Mouse (Mus musculus) G1E (cell line): ENCODE data around the gene Rad9b.

ENCODE experiments used
- CTCF ChIP-seq: IDR thresholded peaks from 2 replicates; pipeline ENCODE4 v1.5.1; 2012; ENCODE audit warnings: low read depth, low read length, inconsistent platforms, mixed read lengths
- GATA1 ChIP-seq: IDR thresholded peaks from 2 replicates; pipeline ENCODE4 v1.6.1; 2012; ENCODE audit warnings: borderline replicate concordance, low read length, inconsistent platforms, mixed read lengths
- POLR2AphosphoS5 ChIP-seq: IDR thresholded peaks from 2 replicates; pipeline ENCODE4 v1.6.1; 2012; ENCODE audit warnings: low read depth, low read length, inconsistent platforms; ENCODE audit not compliant: insufficient replicate concordance
- TAL1 ChIP-seq: conservative IDR thresholded peaks from 2 replicates; pipeline ENCODE4 v1.6.1; 2012; ENCODE audit warnings: low read depth, low read length, inconsistent platforms, mixed read lengths

DNA sequence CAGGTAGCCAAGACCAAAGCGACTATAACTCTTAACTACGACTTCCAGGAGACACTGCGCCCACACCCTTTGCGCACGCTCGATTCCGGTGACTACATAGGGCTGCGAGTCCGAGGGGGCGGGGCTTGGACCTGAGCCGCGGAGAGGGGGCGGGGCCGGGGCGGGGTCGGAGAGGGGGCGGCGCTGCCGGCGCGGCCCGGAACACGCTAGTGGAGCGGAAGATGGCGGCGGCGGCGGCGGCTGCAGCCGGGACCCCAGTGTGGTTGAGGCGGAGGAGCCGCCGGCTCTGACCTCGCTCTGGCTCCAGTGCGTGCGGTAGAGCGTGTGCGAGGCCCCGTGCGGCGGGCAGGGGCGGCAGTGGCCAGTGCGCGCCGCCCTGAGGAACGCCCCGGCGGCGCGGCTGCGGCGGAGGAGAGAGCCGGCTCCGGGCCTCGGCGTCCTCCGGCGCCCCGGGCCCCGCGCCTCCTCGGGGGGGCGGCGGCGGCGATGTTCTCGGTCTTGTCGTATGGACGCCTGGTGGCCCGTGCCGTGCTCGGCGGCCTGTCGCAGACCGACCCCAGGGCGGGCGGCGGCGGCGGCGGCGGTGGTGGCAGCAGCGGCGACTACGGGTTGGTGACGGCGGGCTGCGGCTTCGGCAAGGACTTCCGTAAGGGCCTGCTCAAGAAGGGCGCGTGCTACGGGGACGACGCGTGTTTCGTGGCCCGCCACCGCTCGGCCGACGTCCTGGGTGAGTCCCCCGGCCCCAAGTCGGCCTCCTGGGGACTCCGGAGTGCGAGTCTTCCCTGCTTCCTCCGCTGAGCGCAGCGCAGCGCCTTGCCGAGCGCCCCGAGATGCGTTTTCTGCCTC, 69.6 kb downstream of the Rad9b start, which contains the start of gene Pptc7:
- no peak for TF ChIP-seq GATA1
- no peak for TF ChIP-seq CTCF
- no peak for TF ChIP-seq TAL1
- TF ChIP-seq POLR2AphosphoS5 = no peak
